Mouse (Mus musculus): ENCODE results near the gene A030005K14Rik.

The A030005K14Rik gene

GRCm38 (mm10) chr1:83059278-83059677 is at the start of gene A030005K14Rik:
A030005K14Rik (minus strand) TSS chr1:83059378.
- DNase-seq = no peak

- DNase-seq = no peak
These were observed 48.3 kb upstream of the A030005K14Rik start for GRCm38 (mm10) chr1:83107410-83107978.

GRCm38 (mm10) chr1:83105464-83105863 is 46.3 kb upstream of the A030005K14Rik start:
- no peak for DNase-seq

GRCm38 (mm10) chr1:83101891-83102290 is 42.7 kb upstream of the A030005K14Rik start:
- DNase-seq = no peak

- no peak for DNase-seq
These were observed 40.5 kb upstream of the A030005K14Rik start for GRCm38 (mm10) chr1:83099580-83100137.

GRCm38 (mm10) chr1:83099160-83099559 is 40.0 kb upstream of the A030005K14Rik start:
- DNase-seq = no peak

- no peak for DNase-seq
These were observed 37.8 kb upstream of the A030005K14Rik start for GRCm38 (mm10) chr1:83096935-83097334.

- DNase-seq = no peak
These were observed 32.1 kb upstream of the A030005K14Rik start for GRCm38 (mm10) chr1:83091268-83091667.

- no peak for DNase-seq
These were observed 25.6 kb upstream of the A030005K14Rik start for GRCm38 (mm10) chr1:83084790-83085189.

GRCm38 (mm10) chr1:83077016-83077415 is 17.8 kb upstream of the A030005K14Rik start:
- DNase-seq = peak; percentile 6

- DNase-seq = peak; percentile 20
These were observed 17.2 kb upstream of the A030005K14Rik start for GRCm38 (mm10) chr1:83076190-83076917.

- no peak for DNase-seq
These were observed 16.5 kb upstream of the A030005K14Rik start for GRCm38 (mm10) chr1:83075526-83076189.

- DNase-seq = peak; percentile 10
These were observed 8.0 kb upstream of the A030005K14Rik start for GRCm38 (mm10) chr1:83067205-83067604.

GRCm38 (mm10) chr1:83066577-83066976 is 7.4 kb upstream of the A030005K14Rik start:
- DNase-seq = no peak

GRCm38 (mm10) chr1:83064851-83065250 is 5.7 kb upstream of the A030005K14Rik start:
- no peak for DNase-seq

- DNase-seq = no peak
These were observed 1.5 kb upstream of the A030005K14Rik start, which contains the start of gene Krtap28-13 for GRCm38 (mm10) chr1:83060643-83061042. Krtap28-13 (plus strand) TSS chr1:83060930.

- DNase-seq = no peak
These were observed 697 bp downstream of the A030005K14Rik start for GRCm38 (mm10) chr1:83058481-83058880.

- DNase-seq = no peak
These were observed 14.2 kb downstream of the A030005K14Rik start, which contains the start of gene Gm47969 for GRCm38 (mm10) chr1:83044882-83045427. Gm47969 (plus strand) TSS chr1:83044932.

GRCm38 (mm10) chr1:83042380-83042779 is 16.8 kb downstream of the A030005K14Rik start, which contains the start of gene Krtap28-10:
Krtap28-10 (minus strand) TSS chr1:83042480.
- DNase-seq = no peak

GRCm38 (mm10) chr1:83039080-83039479 is 20.1 kb downstream of the A030005K14Rik start:
- DNase-seq = no peak

- peak; percentile 36 for DNase-seq
These were observed 21.0 kb downstream of the A030005K14Rik start, which contains the start of gene Slc19a3 for GRCm38 (mm10) chr1:83038109-83038672. Slc19a3 (minus strand) TSS chr1:83038448.

- no peak for DNase-seq
These were observed 22.1 kb downstream of the A030005K14Rik start for GRCm38 (mm10) chr1:83036892-83037667.

Data from right cerebral cortex, adult 18-20 months (tissue).